Mouse (Mus musculus) embryonic fibroblast, embryonic 13.5 days (primary cell): ENCODE data around the gene N4bp2l1.

ENCODE experiments used
- CTCF ChIP-seq: IDR thresholded peaks from 2 replicates; pipeline ENCODE4 v1.5.1; 2011; ENCODE audit warnings: mild to moderate bottlenecking, control low read depth, low read length, moderate library complexity, borderline replicate concordance; ENCODE audit not compliant: insufficient read depth
- POLR2A ChIP-seq: IDR thresholded peaks from 2 replicates; pipeline ENCODE4 v1.6.1; 2011; ENCODE audit warnings: low read depth, mild to moderate bottlenecking, control low read depth, low read length, moderate library complexity

GRCm38 (mm10) chr5:150574885-150575284, 22.1 kb downstream of the N4bp2l1 start:
- TF ChIP-seq CTCF: no peak
- TF ChIP-seq POLR2A: no peak
